Mouse (Mus musculus) liver, adult 2 months (tissue): ENCODE measurements around the gene Btg2.

ENCODE experiments used
- CTCF ChIP-seq: fragments of 200-500 bp; IDR thresholded peaks from 2 replicates; pipeline ENCODE4 v1.5.1; 2011; ENCODE audit warnings: low read depth, low read length, control low read depth
- POLR2A ChIP-seq: fragments of 200-500 bp; IDR thresholded peaks from 2 replicates; pipeline ENCODE4 v1.6.1; 2011; ENCODE audit warnings: low read length, control low read depth; ENCODE audit not compliant: insufficient read depth; ENCODE audit errors: extremely low read depth

DNA sequence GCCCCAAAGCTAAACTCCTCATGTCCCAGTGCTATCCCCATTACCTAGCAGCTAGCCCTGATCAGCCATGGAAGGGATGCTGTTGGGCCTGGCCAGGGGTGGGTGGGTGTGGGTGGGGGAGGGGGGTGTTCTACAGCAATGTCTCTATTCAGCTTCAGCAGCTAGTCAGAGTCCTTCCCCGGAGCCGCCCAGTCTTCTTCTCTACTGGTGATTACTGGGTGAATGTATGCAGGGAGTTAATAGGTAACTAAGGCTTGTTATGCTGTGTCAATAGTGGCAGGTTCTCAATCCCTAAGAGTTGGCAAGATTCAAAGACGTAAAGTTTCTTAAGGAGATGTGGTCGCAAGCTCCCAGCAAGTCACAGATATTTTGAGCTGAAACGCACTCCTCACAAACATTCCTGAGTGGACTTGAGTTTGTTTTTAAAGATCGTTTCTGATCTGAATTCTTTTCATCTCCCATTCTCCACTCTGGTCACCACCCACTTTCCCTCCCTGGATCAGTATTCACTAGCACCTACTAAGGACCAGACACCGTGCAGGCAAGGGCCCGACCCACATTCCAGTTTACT lies 8.7 kb downstream of the Btg2 start:
- TF ChIP-seq POLR2A = no peak
- no peak for TF ChIP-seq CTCF
